30 mouse cellular contexts compared by ENCODE assay signal in genomic region chr9:101903406-101903805, GRCm38 (mm10). TPM values are rescaled to one million over a fixed set of nuclear protein-coding genes. Genes with fewer than 3 reads are reported as not detected.
DNase-seq lines count a peak whose midpoint lies in the region; ATAC-seq and TF ChIP-seq lines count a peak whose summit lies in the region.
"Had no signal": no experiment of that assay in that cellular context is flagged by ENCODE, and none has a peak within 500 bp of the region (broad histone marks: within the 10 kb centered on the region; RNA-seq: fewer than 3 reads in every experiment).

No protein-coding gene starts in this region.

- no peak overlapping the region for H3K4me3 ChIP-seq in forebrain, embryonic 14.5 days (ENCODE audit: low read depth, low read length)
- no peak overlapping the region for H3K4me3 ChIP-seq in forebrain, embryonic 11.5 days (ENCODE audit: low read depth, low read length)
- no peak overlapping the region for H3K4me3 ChIP-seq in layer of hippocampus, adult 2 months
- H3K4me3 ChIP-seq in midbrain, embryonic 16.5 days (ENCODE audit: low read depth, low read length), result no peak overlapping the region
- no peak overlapping the region for H3K4me3 ChIP-seq in midbrain, postnatal 0 days (ENCODE audit: low read depth, low read length)
- H3K4me3 ChIP-seq: embryonic facial prominence, embryonic 12.5 days; embryonic facial prominence, embryonic 15.5 days; forebrain, embryonic 13.5 days; gastrocnemius, adult 2 months; heart, embryonic 10.5 days; heart, embryonic 13.5 days; hindbrain, embryonic 12.5 days; hindbrain, embryonic 15.5 days had no signal

- H3K27ac ChIP-seq in forebrain, embryonic 14.5 days (ENCODE audit: low read depth, low read length), result no peak overlapping the region
- no peak overlapping the region for H3K27ac ChIP-seq in forebrain, embryonic 11.5 days (ENCODE audit: low read depth, low read length)
- H3K27ac ChIP-seq in layer of hippocampus, adult 2 months, result no peak overlapping the region
- H3K27ac ChIP-seq in midbrain, embryonic 16.5 days (ENCODE audit: low read length), result peak overlapping the region; percentile 37; the same call in 1 of the 2 replicates
- H3K27ac ChIP-seq in midbrain, postnatal 0 days (ENCODE audit: low read depth, low read length), result no peak overlapping the region
- H3K27ac ChIP-seq: embryonic facial prominence, embryonic 12.5 days; embryonic facial prominence, embryonic 15.5 days; forebrain, embryonic 13.5 days; gastrocnemius, adult 2 months; heart, embryonic 10.5 days; heart, embryonic 13.5 days; hindbrain, embryonic 12.5 days; hindbrain, embryonic 15.5 days had no signal

- ATAC-seq in forebrain, embryonic 14.5 days, result no peak
- no peak for ATAC-seq in forebrain, embryonic 11.5 days (replicated peaks; ENCODE audit: low FRiP score)
- ATAC-seq in midbrain, embryonic 16.5 days, result no peak
- no peak for ATAC-seq in midbrain, postnatal 0 days (ENCODE audit: low FRiP score)
- ATAC-seq: activated CD4-positive, CD25-positive, alpha-beta regulatory T cell, adult 4 months; forebrain, embryonic 13.5 days had no signal

- no peak overlapping the region for H3K9ac ChIP-seq in forebrain, embryonic 14.5 days (ENCODE audit: low read length)
- H3K9ac ChIP-seq in forebrain, embryonic 11.5 days (ENCODE audit: low read length), result no peak overlapping the region
- no peak overlapping the region for H3K9ac ChIP-seq in midbrain, embryonic 16.5 days (ENCODE audit: low read depth, low read length)
- H3K9ac ChIP-seq in midbrain, postnatal 0 days (replicated peaks; ENCODE audit: low read length, poor library complexity, severe bottlenecking), result no peak overlapping the region
- H3K9ac ChIP-seq: embryonic facial prominence, embryonic 12.5 days; embryonic facial prominence, embryonic 15.5 days; forebrain, embryonic 13.5 days; heart, embryonic 13.5 days; hindbrain, embryonic 12.5 days; hindbrain, embryonic 15.5 days had no signal

- no peak for TF ChIP-seq CTCF in layer of hippocampus, adult 2 months (conservative IDR thresholded peaks at IDR 0.05)
- TF ChIP-seq CTCF in midbrain, postnatal 0 days (IDR thresholded peaks at IDR 0.05), result no peak

- 70% methylated on average over 3 of the region's 3 CpGs for WGBS in forebrain, embryonic 14.5 days
- 88% methylated on average over 3 of the region's 3 CpGs for WGBS in forebrain, embryonic 11.5 days
- WGBS in midbrain, embryonic 16.5 days, result 35% methylated on average over 3 of the region's 3 CpGs
- 20% methylated on average over 3 of the region's 3 CpGs for WGBS in midbrain, postnatal 0 days

- no peaks in the 10 kb centered on the region for H3K9me3 ChIP-seq in forebrain, embryonic 14.5 days (replicated peaks; ENCODE audit: control insufficient read depth, low read length)
- H3K9me3 ChIP-seq in forebrain, embryonic 11.5 days (ENCODE audit: control insufficient read depth, low read length), result no peaks in the 10 kb centered on the region
- no peaks in the 10 kb centered on the region for H3K9me3 ChIP-seq in midbrain, embryonic 16.5 days (replicated peaks; ENCODE audit: control insufficient read depth, low read length, poor library complexity, severe bottlenecking)
- no peaks in the 10 kb centered on the region for H3K9me3 ChIP-seq in midbrain, postnatal 0 days (ENCODE audit: low read length)
- H3K9me3 ChIP-seq: embryonic facial prominence, embryonic 12.5 days; embryonic facial prominence, embryonic 15.5 days; forebrain, embryonic 13.5 days; heart, embryonic 10.5 days; heart, embryonic 13.5 days; hindbrain, embryonic 12.5 days; hindbrain, embryonic 15.5 days had no signal

- H3K36me3 ChIP-seq in forebrain, embryonic 14.5 days (ENCODE audit: control insufficient read depth, insufficient read depth, low read length), result no peaks in the 10 kb centered on the region
- no peaks in the 10 kb centered on the region for H3K36me3 ChIP-seq in forebrain, embryonic 11.5 days (ENCODE audit: control insufficient read depth, insufficient read depth, low read length)
- H3K36me3 ChIP-seq in midbrain, embryonic 16.5 days (ENCODE audit: control insufficient read depth, insufficient read depth, low read length), result no peaks in the 10 kb centered on the region
- H3K36me3 ChIP-seq in midbrain, postnatal 0 days (ENCODE audit: insufficient read depth, low read length), result no peaks in the 10 kb centered on the region
- H3K36me3 ChIP-seq: embryonic facial prominence, embryonic 12.5 days; embryonic facial prominence, embryonic 15.5 days; heart, embryonic 10.5 days; heart, embryonic 13.5 days; hindbrain, embryonic 12.5 days; hindbrain, embryonic 15.5 days had no signal

- intact Hi-C loops in heart, postnatal 14 days (cut with DNase I), result no loop called here

- peaks cover 3% of the 10 kb centered on the region; the same call in 1 of the 2 replicates for H3K4me1 ChIP-seq in forebrain, embryonic 14.5 days (ENCODE audit: control insufficient read depth, insufficient read depth, low read length)
- peaks cover 5% of the 10 kb centered on the region; the same call in 1 of the 2 replicates for H3K4me1 ChIP-seq in forebrain, embryonic 11.5 days (replicated peaks; ENCODE audit: control insufficient read depth, insufficient read depth, low read length)
- peaks cover 7% of the 10 kb centered on the region for H3K4me1 ChIP-seq in midbrain, embryonic 16.5 days (ENCODE audit: control insufficient read depth, insufficient read depth, low read length)
- H3K4me1 ChIP-seq in midbrain, postnatal 0 days (ENCODE audit: insufficient read depth, low read length), result peaks cover 3% of the 10 kb centered on the region; the same call in 1 of the 2 replicates
- H3K4me1 ChIP-seq: embryonic facial prominence, embryonic 12.5 days; embryonic facial prominence, embryonic 15.5 days; heart, embryonic 10.5 days; heart, embryonic 13.5 days had no signal

- H3K27me3 ChIP-seq in forebrain, embryonic 14.5 days (replicated peaks; ENCODE audit: control insufficient read depth, insufficient read depth, low read length), result no peaks in the 10 kb centered on the region
- no peaks in the 10 kb centered on the region for H3K27me3 ChIP-seq in forebrain, embryonic 11.5 days (ENCODE audit: control insufficient read depth, insufficient read depth, low read length)
- no peaks in the 10 kb centered on the region; the same call in 1 of the 2 replicates for H3K27me3 ChIP-seq in midbrain, embryonic 16.5 days (ENCODE audit: control insufficient read depth, insufficient read depth, low read depth, low read length)
- no peaks in the 10 kb centered on the region for H3K27me3 ChIP-seq in midbrain, postnatal 0 days (ENCODE audit: insufficient read depth, low read length)
- H3K27me3 ChIP-seq: embryonic facial prominence, embryonic 12.5 days; embryonic facial prominence, embryonic 15.5 days; forebrain, embryonic 13.5 days; heart, embryonic 13.5 days; hindbrain, embryonic 12.5 days; hindbrain, embryonic 15.5 days had no signal

- no peak overlapping the region for H3K4me2 ChIP-seq in forebrain, embryonic 14.5 days (ENCODE audit: low read length)
- H3K4me2 ChIP-seq in forebrain, embryonic 11.5 days (ENCODE audit: low read depth, low read length, severe bottlenecking), result no peak overlapping the region
- no peak overlapping the region for H3K4me2 ChIP-seq in midbrain, embryonic 16.5 days (ENCODE audit: low read length)
- no peak overlapping the region for H3K4me2 ChIP-seq in midbrain, postnatal 0 days (ENCODE audit: low read depth, low read length, poor library complexity, severe bottlenecking)
- H3K4me2 ChIP-seq: embryonic facial prominence, embryonic 12.5 days; embryonic facial prominence, embryonic 15.5 days; forebrain, embryonic 13.5 days; heart, embryonic 13.5 days; hindbrain, embryonic 12.5 days; hindbrain, embryonic 15.5 days had no signal

- peak; percentile 19 for DNase-seq in forebrain, embryonic 14.5 days (ENCODE audit: low spot score)
- DNase-seq in forebrain, embryonic 11.5 days (ENCODE audit: low spot score), result no peak
- peak; percentile 28 for DNase-seq in heart, adult 11 months
- DNase-seq in heart, postnatal 14 days, result no peak
- peak; percentile 11 to 24 for DNase-seq in layer of hippocampus, adult 2 months (ENCODE audit: low spot score in 2 of 2)
- DNase-seq in layer of hippocampus, adult 9-10 months (ENCODE audit: low spot score), result no peak
- no peak for DNase-seq in midbrain, postnatal 0 days (ENCODE audit: low spot score)
- DNase-seq: adrenal gland, adult 8-10 months; adrenal gland, postnatal 25 days; cerebellum, adult 18-20 months; cerebellum, adult 9-10 months; cerebellum, postnatal 14 days; gastrocnemius, adult 2 months; gastrocnemius, postnatal 14 days; heart, adult 18-20 months had no signal

RNA-seq across cellular contexts. Expression of gene 9630041A04Rik, which starts 41.8 kb away (rescaled TPM):
- 0.28 TPM in 1 of 2 replicates, not detected in the other for polyA plus RNA-seq in forebrain, embryonic 14.5 days (2014; fragmentation: Nextera tagmentation; extraction: Ambion mirVana)
- polyA plus RNA-seq in forebrain, embryonic 11.5 days (2014; fragmentation: Nextera tagmentation; extraction: Ambion mirVana), result 0.29 TPM in 1 of 2 replicates, not detected in the other
- not detected for total RNA-seq in heart, postnatal 14 days (2021)
- not detected for total RNA-seq in layer of hippocampus, adult 2 months (2021)
- 0.64 and 0.85 TPM in 2 replicates for polyA plus RNA-seq in midbrain, embryonic 16.5 days (2015; fragmentation: Nextera tagmentation; extraction: Ambion mirVana)
- not detected in 2 replicates for total RNA-seq in midbrain, postnatal 0 days (2014; rRNA removed)
- polyA plus RNA-seq in midbrain, postnatal 0 days (2015; fragmentation: Nextera tagmentation; extraction: Ambion mirVana), result 0.36 and 0.63 TPM in 2 replicates
- total RNA-seq: adrenal gland, adult 8-10 months; adrenal gland, postnatal 25 days; ES-E14; gastrocnemius, adult 2 months; gastrocnemius, postnatal 14 days; gastrocnemius, postnatal 4 days; heart, adult 18-20 months; heart, postnatal 25 days; hematopoietic stem cell, adult 5-6 weeks had no signal
- polyA plus RNA-seq: activated CD4-positive, CD25-positive, alpha-beta regulatory T cell, adult 4 months; embryonic facial prominence, embryonic 12.5 days; embryonic facial prominence, embryonic 15.5 days; frontal cortex, adult 2 months; heart, embryonic 10.5 days; heart, embryonic 13.5 days; heart, embryonic 16.5 days had no signal

Comparison
In these comparisons a context has a peak if more than half of its experiments do, and no peak if none do; other contexts are left out.
1. DNase-seq: peak in forebrain, embryonic 14.5 days (single experiment), heart, adult 11 months (single experiment) and layer of hippocampus, adult 2 months (2 of 2); none in forebrain, embryonic 11.5 days (single experiment), heart, postnatal 14 days (0 of 2), layer of hippocampus, adult 9-10 months (single experiment) and midbrain, postnatal 0 days (single experiment).